Mouse (Mus musculus) megakaryocyte, embryonic 14.5 days (primary cell): ENCODE data around the gene Snx29.

Experiments
- FLI1 ChIP-seq: IDR thresholded peaks from 2 replicates; pipeline ENCODE4 v1.6.1; 2012; ENCODE audit warnings: low read length, inconsistent platforms, mixed read lengths
- GATA1 ChIP-seq: IDR thresholded peaks from 3 replicates; pipeline ENCODE4 v1.6.1; 2012; ENCODE audit warnings: mixed read lengths, low read length, inconsistent platforms, borderline replicate concordance

DNA sequence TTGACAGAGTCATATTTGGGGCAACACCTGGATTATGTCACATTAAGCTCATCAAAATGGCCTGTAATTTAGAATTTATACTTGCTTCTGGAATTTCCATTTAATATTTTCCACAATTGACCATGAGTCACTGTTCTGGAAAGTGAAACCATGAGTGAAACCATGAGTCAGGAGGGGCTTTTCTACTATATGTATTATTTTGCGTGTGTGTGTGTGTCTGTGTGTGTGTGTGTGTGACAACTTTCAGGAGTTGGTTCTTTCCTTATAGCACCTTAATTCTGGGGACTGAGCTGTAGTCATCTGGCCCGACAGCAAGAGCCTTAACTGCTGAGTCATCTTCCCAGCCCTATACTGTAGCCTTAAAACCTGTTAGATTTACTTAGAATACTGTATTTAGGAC, 36.8 kb upstream of the Snx29 start:
- TF ChIP-seq GATA1 (no peak), FLI1 (no peak)
